Mouse (Mus musculus) heart, embryonic 11.5 days (tissue): Measurements from ENCODE around the gene Chml. TPM values are rescaled to one million over a fixed set of nuclear protein-coding genes. Genes with fewer than 3 reads are reported as not detected.

ENCODE experiments used
- ATAC-seq: fragments of 200-750 bp; cut with Nextera tagmentation; replicated peaks from 2 replicates; pipeline ENCODE4 v1.8.0; 2017; ENCODE audit warnings: moderate library complexity; ENCODE audit not compliant: insufficient number of reproducible peaks, low FRiP score, low TSS enrichment
- H3K27ac ChIP-seq: fragments of 300-500 bp; sonication (generic); 2 replicates; pipeline ENCODE4 v1.5.1; 2014; ENCODE audit warnings: mild to moderate bottlenecking, low read depth, low read length
- H3K27me3 ChIP-seq: fragments of 300-500 bp; sonication (generic); 2 replicates; pipeline ENCODE4 v1.6.1; 2014; ENCODE audit warnings: mild to moderate bottlenecking, low read length, mixed read lengths; ENCODE audit not compliant: control insufficient read depth, insufficient read depth
- H3K36me3 ChIP-seq: fragments of 300-500 bp; sonication (generic); 2 replicates; pipeline ENCODE4 v1.6.1; 2014; ENCODE audit warnings: mild to moderate bottlenecking, low read length, moderate library complexity, mixed read lengths; ENCODE audit not compliant: control insufficient read depth, insufficient read depth
- H3K4me1 ChIP-seq: fragments of 300-500 bp; sonication (generic); 2 replicates; pipeline ENCODE4 v1.6.1; 2014; ENCODE audit warnings: low read length; ENCODE audit not compliant: control insufficient read depth, insufficient read depth
- H3K4me2 ChIP-seq: fragments of 300-500 bp; sonication (generic); 2 replicates; pipeline ENCODE4 v1.6.1; 2014; ENCODE audit warnings: mild to moderate bottlenecking, moderate library complexity
- H3K4me3 ChIP-seq: fragments of 300-500 bp; sonication (generic); 2 replicates; pipeline ENCODE4 v1.5.1; 2014; ENCODE audit warnings: low read depth, low read length
- H3K9ac ChIP-seq: fragments of 300-500 bp; sonication (generic); 2 replicates; pipeline ENCODE4 v1.6.1; 2014; ENCODE audit warnings: mild to moderate bottlenecking, low read depth, low read length, moderate library complexity
- H3K9me3 ChIP-seq: fragments of 300-500 bp; sonication (generic); replicated peaks from 2 replicates; pipeline ENCODE4 v1.6.1; 2016; ENCODE audit warnings: low read length; ENCODE audit not compliant: control insufficient read depth
- WGBS: fragments of 180-500 bp; shearing (Covaris S2); extraction: QIAGEN DNeasy Blood & Tissue Kit; methylation state at CpG from one replicate; pipeline ENCODE4 v1.1.7; 2014; ENCODE audit not compliant: insufficient replicate concordance; 5-methylcytosine and 5-hydroxymethylcytosine counted together
- polyA plus RNA-seq: library from polyadenylated mRNA; unstranded; fragments of >200 nt; fragmentation: Nextera tagmentation; extraction: Ambion mirVana; gene quantifications from 2 replicates; pipeline ENCODE4 v1.2.1, GENCODE M21; 2014

The Chml gene
- 6.8 and 7.4 TPM in 2 replicates for polyA plus RNA-seq

DNA sequence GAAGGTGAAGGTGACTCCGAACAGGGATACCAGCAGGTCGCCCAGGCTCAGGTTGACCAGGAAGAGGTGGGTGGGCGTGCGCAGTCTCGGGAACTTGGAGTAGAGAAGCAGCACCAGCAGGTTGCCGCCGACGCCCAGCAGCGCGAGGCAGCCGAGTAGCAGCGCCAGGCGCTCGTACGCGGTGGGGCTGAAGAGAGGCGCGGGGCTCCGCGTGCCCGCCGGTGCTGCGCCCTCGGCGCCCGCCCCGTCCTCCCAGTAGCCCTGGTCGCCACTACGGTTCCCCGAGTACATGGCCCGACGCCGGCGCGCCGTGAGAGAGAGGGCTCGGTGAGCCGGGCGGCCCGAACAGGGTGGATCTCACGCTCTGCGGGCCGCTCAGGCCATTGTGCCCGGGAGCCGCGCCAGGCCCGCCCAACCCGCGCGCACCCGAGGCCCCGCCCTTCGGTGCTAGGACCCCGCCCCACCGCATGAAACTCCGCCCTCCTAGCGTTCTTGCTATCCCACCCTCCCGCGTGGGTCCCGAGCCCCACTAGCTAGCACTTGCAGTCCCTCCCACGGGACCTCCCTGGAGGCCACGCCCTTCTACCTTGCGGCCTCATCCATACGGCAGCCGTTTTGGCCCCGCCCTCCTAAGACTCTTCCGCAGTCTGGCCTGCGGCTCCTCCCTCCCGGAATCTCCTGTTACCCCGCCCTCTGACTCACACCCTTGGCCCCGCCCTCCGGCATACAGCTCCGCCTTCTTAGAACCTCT lies at the start of gene Chml, which contains the start of gene Opn3:
Gene Chml, minus strand, starts transcription at position 656 of the 751 bp plus-strand sequence.
Gene Opn3, minus strand, starts transcription at position 531 of the 751 bp plus-strand sequence.
- peak within 1 kb of the TSS; percentile 87 for H3K9ac ChIP-seq
- H3K27me3 ChIP-seq = no peaks in the 10 kb centered on the region
- peaks cover 13% of the 10 kb centered on the region for H3K4me1 ChIP-seq
- no peaks in the 10 kb centered on the region for H3K9me3 ChIP-seq
- peak within 1 kb of the TSS; percentile 87 for H3K4me2 ChIP-seq
- ATAC-seq = peak; percentile 99
- peak within 1 kb of the TSS; percentile 80 for H3K27ac ChIP-seq
- H3K36me3 ChIP-seq = no peaks in the 10 kb centered on the region; the same call in 1 of the 2 replicates
- under 1% methylated on average over 72 of the region's 73 CpGs for WGBS
- peak within 1 kb of the TSS; percentile 84 for H3K4me3 ChIP-seq

DNA sequence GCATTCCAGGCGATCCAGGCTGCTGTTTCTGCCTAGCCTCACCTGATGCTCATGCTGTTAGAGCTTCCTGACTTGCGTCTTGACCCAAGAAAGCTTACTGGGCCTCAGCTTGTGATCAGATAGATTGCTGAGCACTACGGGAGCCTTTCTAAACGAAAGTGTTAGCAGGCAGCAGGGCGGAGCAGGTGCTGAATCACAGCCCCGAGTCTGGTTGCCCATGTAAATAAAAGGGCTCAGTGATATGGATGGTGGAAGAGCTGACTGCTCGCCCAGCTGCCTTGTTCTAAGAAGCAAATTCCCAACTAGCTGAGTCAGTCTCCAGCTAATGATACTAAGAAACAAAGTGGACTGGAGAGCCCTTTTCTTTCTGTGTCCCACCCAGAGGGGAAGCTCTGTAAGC lies 33.1 kb upstream of the Chml start:
- no peaks in the 10 kb centered on the region for H3K36me3 ChIP-seq
- H3K9me3 ChIP-seq = no peaks in the 10 kb centered on the region
- H3K4me2 ChIP-seq = no peak overlapping the region; the same call in 1 of the 2 replicates
- H3K27me3 ChIP-seq = no peaks in the 10 kb centered on the region
- H3K4me3 ChIP-seq = no peak overlapping the region
- H3K4me1 ChIP-seq = no peaks in the 10 kb centered on the region; the same call in 1 of the 2 replicates
- 28% methylated on average over 7 of the region's 7 CpGs for WGBS
- H3K9ac ChIP-seq = no peak overlapping the region
- ATAC-seq = no peak
- H3K27ac ChIP-seq = no peak overlapping the region

DNA sequence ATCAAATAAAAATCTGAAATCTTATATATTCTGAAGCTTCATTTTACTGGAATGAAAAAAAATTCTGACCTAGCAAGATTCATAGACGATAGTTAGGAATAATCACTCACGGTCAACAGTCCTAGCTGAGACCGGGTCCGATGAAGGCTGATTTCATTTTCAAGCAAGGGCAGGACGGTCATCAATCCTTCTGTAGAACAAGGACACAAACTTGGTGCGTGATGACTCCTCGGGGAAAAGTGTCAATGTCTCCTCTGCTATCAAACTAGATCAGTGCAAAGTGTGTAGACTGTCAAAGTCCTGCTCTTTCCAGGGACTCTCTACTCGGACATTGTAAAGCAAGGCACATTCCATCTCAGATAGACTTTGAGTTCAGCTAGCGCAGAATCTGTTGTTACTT lies 24.1 kb upstream of the Chml start:
- no peaks in the 10 kb centered on the region for H3K27me3 ChIP-seq
- H3K27ac ChIP-seq = no peak overlapping the region
- H3K36me3 ChIP-seq = no peaks in the 10 kb centered on the region
- no peak for ATAC-seq
- H3K4me1 ChIP-seq = no peaks in the 10 kb centered on the region
- H3K4me2 ChIP-seq = no peak overlapping the region
- 80% methylated on average over 9 of the region's 9 CpGs for WGBS
- H3K9ac ChIP-seq = no peak overlapping the region
- no peak overlapping the region for H3K4me3 ChIP-seq
- no peaks in the 10 kb centered on the region for H3K9me3 ChIP-seq

DNA sequence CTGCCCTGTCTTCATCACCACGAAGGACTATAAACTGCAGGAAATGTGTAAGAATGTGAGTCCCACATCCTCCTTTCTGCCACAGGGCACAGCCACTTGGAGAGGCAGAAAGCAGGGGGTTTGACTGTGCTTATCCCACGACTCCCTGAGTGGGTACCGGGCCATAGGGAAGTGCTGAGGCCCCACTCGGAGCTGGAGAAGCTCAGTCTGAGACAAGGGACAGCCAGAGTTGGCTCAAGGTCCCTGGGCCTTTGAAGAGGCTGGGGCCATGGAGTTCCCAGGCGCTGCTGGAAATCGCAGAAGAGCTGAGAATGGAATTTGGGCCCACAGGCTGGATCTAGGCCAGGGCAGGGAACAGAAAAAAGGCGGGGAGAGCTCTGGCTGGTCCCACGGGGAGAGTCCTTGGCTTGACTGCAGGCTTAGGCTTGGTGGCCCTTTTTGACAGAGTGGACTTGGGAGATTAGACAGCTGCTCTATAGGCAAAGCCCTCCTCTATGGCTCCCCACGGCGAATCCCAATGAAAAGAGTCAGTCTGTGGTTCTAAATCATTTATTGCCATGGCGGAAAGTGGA lies 19.7 kb upstream of the Chml start:
- Histone ChIP-seq H3K27ac (no peak overlapping the region), H3K9me3 (no peaks in the 10 kb centered on the region), H3K4me3 (no peak overlapping the region), H3K4me1 (no peaks in the 10 kb centered on the region), H3K36me3 (no peaks in the 10 kb centered on the region), H3K9ac (no peak overlapping the region), H3K4me2 (no peak overlapping the region), H3K27me3 (no peaks in the 10 kb centered on the region)
- WGBS = 75% methylated on average over 11 of the region's 11 CpGs
- no peak for ATAC-seq

DNA sequence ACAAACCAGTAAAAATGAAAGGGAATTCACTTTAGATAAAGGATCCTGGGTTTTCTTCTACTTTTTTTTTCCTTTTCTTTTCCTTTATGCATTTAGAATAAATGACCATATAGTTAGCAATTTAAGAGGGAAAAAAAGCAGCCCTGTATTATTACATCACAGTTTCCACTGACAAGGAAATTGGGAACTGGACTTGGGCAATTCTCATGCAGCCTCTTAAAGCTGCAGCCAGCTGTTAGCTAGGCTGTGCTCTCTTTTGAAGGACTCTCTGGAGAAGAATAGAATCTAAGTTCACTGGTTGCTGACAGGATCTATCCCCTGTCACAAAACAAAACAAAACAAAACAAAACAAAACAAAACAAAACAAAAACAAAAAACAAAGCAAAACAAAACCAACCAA lies 15.3 kb upstream of the Chml start:
- Histone ChIP-seq H3K27me3 (no peaks in the 10 kb centered on the region), H3K4me3 (no peak overlapping the region), H3K9ac (no peak overlapping the region), H3K36me3 (no peaks in the 10 kb centered on the region), H3K4me2 (no peak overlapping the region), H3K27ac (no peak overlapping the region), H3K9me3 (no peaks in the 10 kb centered on the region), H3K4me1 (no peaks in the 10 kb centered on the region)
- ATAC-seq = no peak

DNA sequence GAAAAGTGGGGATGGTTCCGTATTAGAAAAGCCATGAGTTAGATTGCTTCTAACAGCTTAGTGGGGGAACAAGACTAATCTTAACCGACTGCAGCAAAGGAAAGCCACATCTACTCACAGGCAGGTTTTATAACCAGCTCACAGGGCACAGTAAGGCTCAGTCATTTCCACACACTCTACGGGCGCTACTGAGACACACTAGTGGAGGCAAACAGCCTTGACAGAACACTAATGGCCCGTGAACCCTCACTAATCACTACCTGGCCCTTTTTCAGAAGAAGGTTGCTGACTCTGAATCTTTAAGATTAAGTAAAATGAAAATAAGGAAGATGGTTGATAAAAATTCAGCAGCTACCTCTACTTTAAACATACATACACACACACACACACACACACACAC lies 14.9 kb upstream of the Chml start:
- ATAC-seq = no peak

DNA sequence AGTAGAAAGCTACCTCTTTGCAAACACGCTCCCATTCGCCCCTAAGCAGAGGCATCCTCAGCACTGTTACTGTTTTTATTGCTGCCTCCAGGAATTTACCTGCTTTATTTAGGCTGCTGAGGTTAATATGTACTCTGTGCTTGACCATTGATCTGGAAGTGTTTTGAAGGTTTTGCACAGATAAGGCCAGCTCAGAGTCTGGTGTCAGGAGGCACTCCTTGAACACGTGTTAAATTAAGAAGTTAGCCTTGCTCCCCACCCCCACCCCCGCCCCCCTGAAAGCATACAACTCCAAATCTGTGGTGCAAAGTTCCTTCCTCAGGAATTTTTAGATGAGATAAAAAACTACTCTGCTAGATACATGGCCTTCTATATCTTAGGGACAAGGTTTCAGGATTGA lies 8.4 kb upstream of the Chml start:
- Histone ChIP-seq H3K4me3 (no peak overlapping the region), H3K9ac (no peak overlapping the region), H3K9me3 (no peaks in the 10 kb centered on the region), H3K36me3 (no peaks in the 10 kb centered on the region), H3K4me2 (no peak overlapping the region), H3K4me1 (no peaks in the 10 kb centered on the region), H3K27me3 (no peaks in the 10 kb centered on the region), H3K27ac (no peak overlapping the region)
- no peak for ATAC-seq
- 61% methylated on average over 4 of the region's 4 CpGs for WGBS

More for the DNA sequence above, 14.9 kb upstream of the Chml start:
- no peaks in the 10 kb centered on the region for H3K4me1 ChIP-seq
- H3K27me3 ChIP-seq = no peaks in the 10 kb centered on the region
- H3K9ac ChIP-seq = no peak overlapping the region
- no peaks in the 10 kb centered on the region for H3K36me3 ChIP-seq
- H3K4me3 ChIP-seq = no peak overlapping the region
- H3K4me2 ChIP-seq = no peak overlapping the region
- 77% methylated on average over 5 of the region's 5 CpGs for WGBS
- no peak overlapping the region for H3K27ac ChIP-seq
- H3K9me3 ChIP-seq = no peaks in the 10 kb centered on the region

DNA sequence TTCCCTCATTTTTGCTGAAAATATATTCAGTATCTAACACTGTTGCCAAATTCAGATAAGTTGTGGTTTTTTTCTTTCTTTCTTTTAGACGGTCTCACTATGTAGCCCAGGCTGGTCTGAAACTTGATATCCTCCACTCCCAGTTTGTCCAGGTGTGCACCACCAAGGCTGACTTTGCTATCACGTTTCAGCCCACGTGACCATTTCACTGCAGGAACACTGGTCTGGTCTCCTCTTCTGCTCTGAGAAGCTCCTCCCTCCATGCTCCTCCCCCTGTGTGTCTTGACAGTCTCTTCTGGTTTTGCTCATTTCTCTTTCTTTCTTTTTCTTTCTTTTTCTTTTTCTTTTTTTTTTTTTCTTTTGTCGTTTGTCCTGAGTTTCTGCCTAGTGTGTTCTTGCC lies 7.1 kb upstream of the Chml start:
- 25% methylated on average over 4 of the region's 4 CpGs for WGBS
- no peaks in the 10 kb centered on the region for H3K27me3 ChIP-seq
- H3K4me1 ChIP-seq = no peaks in the 10 kb centered on the region
- ATAC-seq = no peak
- no peak overlapping the region for H3K4me3 ChIP-seq
- no peaks in the 10 kb centered on the region for H3K9me3 ChIP-seq
- no peaks in the 10 kb centered on the region for H3K36me3 ChIP-seq
- no peak overlapping the region for H3K27ac ChIP-seq
- H3K9ac ChIP-seq = no peak overlapping the region
- no peak overlapping the region for H3K4me2 ChIP-seq

DNA sequence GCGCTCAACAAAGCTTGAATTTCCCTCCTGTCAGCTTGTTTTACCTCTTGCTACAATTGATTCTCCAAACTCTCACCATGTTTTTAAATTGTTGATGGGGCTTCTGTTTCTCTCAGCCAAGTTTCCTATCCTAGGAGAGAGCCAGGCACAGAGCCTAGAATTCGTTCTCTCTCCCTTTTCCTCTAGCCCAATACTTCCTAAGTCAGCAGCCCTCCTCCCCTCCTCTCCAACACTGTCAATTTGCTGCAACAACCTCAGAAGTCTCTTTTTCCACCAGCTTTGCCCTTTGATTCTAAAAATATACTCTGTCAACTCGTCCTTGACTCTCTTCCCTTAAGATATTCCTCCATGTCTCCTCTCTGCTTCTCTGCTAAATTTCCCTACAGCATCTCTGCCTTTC lies 6.7 kb upstream of the Chml start:
- no peaks in the 10 kb centered on the region for H3K9me3 ChIP-seq
- no peaks in the 10 kb centered on the region for H3K36me3 ChIP-seq
- 49% methylated on average over 3 of the region's 3 CpGs for WGBS
- no peaks in the 10 kb centered on the region for H3K4me1 ChIP-seq
- H3K4me2 ChIP-seq = no peak overlapping the region
- ATAC-seq = no peak
- H3K27me3 ChIP-seq = no peaks in the 10 kb centered on the region
- no peak overlapping the region for H3K27ac ChIP-seq
- no peak overlapping the region for H3K4me3 ChIP-seq
- no peak overlapping the region for H3K9ac ChIP-seq
